In the genomic region with DNA sequence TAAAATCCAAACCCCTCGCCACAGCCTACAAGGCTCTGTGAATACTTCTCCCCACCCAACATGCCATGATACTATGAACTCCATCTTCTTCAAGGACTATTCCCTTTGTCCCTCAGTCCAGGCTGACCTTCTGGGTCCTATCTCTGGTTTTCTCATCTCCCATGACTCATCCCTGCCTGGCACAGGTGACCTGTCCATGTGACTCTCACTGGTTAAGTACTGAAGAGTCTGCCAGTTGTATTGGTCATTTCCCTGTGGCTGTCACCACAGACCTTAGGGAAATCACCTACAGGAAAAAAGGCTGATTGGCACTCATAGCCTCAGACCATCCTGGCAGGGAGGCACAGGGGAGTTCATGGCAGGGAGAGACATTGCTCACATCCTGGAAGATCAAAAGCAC, we compare ENCODE assay signal across 14 mouse cellular contexts.
A peak's percentile ranks its signal among the peaks of the same experiment; 100 is the strongest.
DNase-seq lines count a peak whose midpoint lies in the region; ATAC-seq and TF ChIP-seq lines count a peak whose summit lies in the region.
"Had no signal": no experiment of that assay in that cellular context is flagged by ENCODE, and none has a peak within 500 bp of the region (broad histone marks: within the 10 kb centered on the region; RNA-seq: fewer than 3 reads in every experiment).

No protein-coding gene starts in this region.

- H3K79me2 ChIP-seq in liver, adult 2 months (ENCODE audit: control insufficient read depth, insufficient read depth, low read length), result peaks cover 33% of the 10 kb centered on the region; the same call in 1 of the 2 replicates

- no peak for TF ChIP-seq CTCF in liver, adult 2 months (IDR thresholded peaks at IDR 0.05; ENCODE audit: low read depth, low read length)

- no peak overlapping the region for H3K4me2 ChIP-seq in embryonic facial prominence, embryonic 12.5 days (replicated peaks)
- H3K4me2 ChIP-seq in heart, embryonic 13.5 days, result no peak overlapping the region
- no peak overlapping the region for H3K4me2 ChIP-seq in stomach, embryonic 16.5 days (ENCODE audit: low read depth, low read length)
- H3K4me2 ChIP-seq: midbrain, embryonic 13.5 days; neural tube, embryonic 13.5 days had no signal

- H3K4me3 ChIP-seq in embryonic facial prominence, embryonic 12.5 days, result no peak overlapping the region
- no peak overlapping the region for H3K4me3 ChIP-seq in embryonic facial prominence, embryonic 10.5 days
- no peak overlapping the region for H3K4me3 ChIP-seq in liver, adult 2 months (ENCODE audit: insufficient read depth, low read depth, low read length)
- no peak overlapping the region for H3K4me3 ChIP-seq in heart, embryonic 13.5 days
- H3K4me3 ChIP-seq in stomach, embryonic 16.5 days (replicated peaks; ENCODE audit: low read length), result no peak overlapping the region
- H3K4me3 ChIP-seq: midbrain, embryonic 13.5 days; neural tube, embryonic 13.5 days had no signal

- H3K9ac ChIP-seq in embryonic facial prominence, embryonic 12.5 days, result no peak overlapping the region
- H3K9ac ChIP-seq in liver, adult 2 months (ENCODE audit: low read depth, low read length), result no peak overlapping the region
- no peak overlapping the region for H3K9ac ChIP-seq in heart, embryonic 13.5 days
- H3K9ac ChIP-seq in stomach, embryonic 16.5 days (ENCODE audit: low read length), result no peak overlapping the region
- H3K9ac ChIP-seq: midbrain, embryonic 13.5 days; neural tube, embryonic 13.5 days had no signal

- 75% methylated on average over 1 of the region's 1 CpGs for WGBS in embryonic facial prominence, embryonic 12.5 days
- 76% methylated on average over 1 of the region's 1 CpGs for WGBS in embryonic facial prominence, embryonic 10.5 days
- 91% methylated on average over 1 of the region's 1 CpGs for WGBS in liver, adult 2 months
- WGBS in heart, embryonic 13.5 days, result 85% methylated on average over 1 of the region's 1 CpGs
- 76% methylated on average over 1 of the region's 1 CpGs for WGBS in stomach, embryonic 16.5 days

- H3K9me3 ChIP-seq in embryonic facial prominence, embryonic 12.5 days, result no peaks in the 10 kb centered on the region
- H3K9me3 ChIP-seq in embryonic facial prominence, embryonic 10.5 days, result no peaks in the 10 kb centered on the region
- no peaks in the 10 kb centered on the region for H3K9me3 ChIP-seq in heart, embryonic 13.5 days
- H3K9me3 ChIP-seq in stomach, embryonic 16.5 days (replicated peaks; ENCODE audit: control insufficient read depth, low read length), result no peaks in the 10 kb centered on the region
- H3K9me3 ChIP-seq: midbrain, embryonic 13.5 days; neural tube, embryonic 13.5 days had no signal

- no peak for ATAC-seq in embryonic facial prominence, embryonic 12.5 days (ENCODE audit: insufficient number of reproducible peaks, insufficient read depth, low FRiP score, low TSS enrichment)
- no peak for ATAC-seq in heart, embryonic 13.5 days (ENCODE audit: extremely low read depth, insufficient number of reproducible peaks, low FRiP score, low TSS enrichment)
- ATAC-seq in stomach, embryonic 16.5 days (ENCODE audit: insufficient read depth, low FRiP score), result no peak
- ATAC-seq: inflammation-experienced regulatory T-cells, adult 6 months; midbrain, embryonic 13.5 days had no signal

- no peaks in the 10 kb centered on the region for H3K27me3 ChIP-seq in embryonic facial prominence, embryonic 12.5 days
- H3K27me3 ChIP-seq in embryonic facial prominence, embryonic 10.5 days (replicated peaks; ENCODE audit: low read depth, poor library complexity, severe bottlenecking), result no peaks in the 10 kb centered on the region
- H3K27me3 ChIP-seq in liver, adult 2 months (ENCODE audit: control insufficient read depth, insufficient read depth, low read length), result no peaks in the 10 kb centered on the region
- no peaks in the 10 kb centered on the region for H3K27me3 ChIP-seq in heart, embryonic 13.5 days (replicated peaks)
- no peaks in the 10 kb centered on the region for H3K27me3 ChIP-seq in stomach, embryonic 16.5 days (ENCODE audit: control insufficient read depth, insufficient read depth, low read length)
- H3K27me3 ChIP-seq: midbrain, embryonic 13.5 days; neural tube, embryonic 13.5 days had no signal

- H3K27ac ChIP-seq in embryonic facial prominence, embryonic 12.5 days, result 0 out of 2 replicates have a peak overlapping the region, but pooled peaks have one; percentile 17
- no peak overlapping the region for H3K27ac ChIP-seq in embryonic facial prominence, embryonic 10.5 days (replicated peaks)
- no peak overlapping the region for H3K27ac ChIP-seq in liver, adult 2 months (replicated peaks; ENCODE audit: insufficient read depth, low read depth, low read length)
- H3K27ac ChIP-seq in heart, embryonic 13.5 days (replicated peaks), result peak overlapping the region; percentile 8; the same call in 1 of the 2 replicates
- H3K27ac ChIP-seq in stomach, embryonic 16.5 days (ENCODE audit: low read length), result peak overlapping the region; percentile 75
- H3K27ac ChIP-seq: midbrain, embryonic 13.5 days; neural tube, embryonic 13.5 days had no signal

- no peak for DNase-seq in embryonic facial prominence, embryonic 10.5 days (ENCODE audit: low spot score)
- peak; percentile 62 for DNase-seq in liver, adult 2 months (ENCODE audit: extremely low read depth, low read depth, low spot score)
- no peak for DNase-seq in liver
- DNase-seq in cerebellum, postnatal 14 days, result no peak
- DNase-seq in left cerebral cortex, postnatal 10 days (ENCODE audit: extremely low spot score in 1 of 2, low spot score in 2 of 2), result no peak
- DNase-seq: cerebellum, adult 11 months; lung, postnatal 14 days; thymus, adult 18-20 months had no signal

- H3K36me3 ChIP-seq in embryonic facial prominence, embryonic 12.5 days, result no peaks in the 10 kb centered on the region
- no peaks in the 10 kb centered on the region for H3K36me3 ChIP-seq in embryonic facial prominence, embryonic 10.5 days (replicated peaks)
- H3K36me3 ChIP-seq in liver, adult 2 months (ENCODE audit: control insufficient read depth, insufficient read depth, low read length), result no peaks in the 10 kb centered on the region
- no peaks in the 10 kb centered on the region for H3K36me3 ChIP-seq in heart, embryonic 13.5 days
- H3K36me3 ChIP-seq in stomach, embryonic 16.5 days (ENCODE audit: control insufficient read depth, insufficient read depth, low read length), result no peaks in the 10 kb centered on the region
- H3K36me3 ChIP-seq: midbrain, embryonic 13.5 days; neural tube, embryonic 13.5 days had no signal

- intact Hi-C loops in left cerebral cortex, postnatal 10 days (cut with DNase I), result no loop called here

- H3K4me1 ChIP-seq in embryonic facial prominence, embryonic 12.5 days, result peaks cover 51% of the 10 kb centered on the region
- peaks cover 55% of the 10 kb centered on the region for H3K4me1 ChIP-seq in embryonic facial prominence, embryonic 10.5 days
- peaks cover 20% of the 10 kb centered on the region for H3K4me1 ChIP-seq in liver, adult 2 months (ENCODE audit: control insufficient read depth, insufficient read depth, low read length)
- peaks cover 72% of the 10 kb centered on the region for H3K4me1 ChIP-seq in heart, embryonic 13.5 days
- H3K4me1 ChIP-seq in stomach, embryonic 16.5 days (ENCODE audit: control insufficient read depth, insufficient read depth, low read length), result peaks cover 34% of the 10 kb centered on the region

- TF ChIP-seq POLR2A in liver, adult 2 months (IDR thresholded peaks at IDR 0.05; ENCODE audit: extremely low read depth, insufficient read depth, low read length), result no peak

Comparison
In these comparisons a context has a peak if more than half of its experiments do, and no peak if none do; other contexts are left out.
1. H3K27ac ChIP-seq: peak in embryonic facial prominence, embryonic 12.5 days (single experiment), heart, embryonic 13.5 days (single experiment) and stomach, embryonic 16.5 days (single experiment); none in embryonic facial prominence, embryonic 10.5 days (single experiment) and liver, adult 2 months (single experiment).